Mouse (Mus musculus) intestine, embryonic 14.5 days (tissue): ENCODE data around the gene Spx. TPM values are rescaled to one million over a fixed set of nuclear protein-coding genes. Genes with fewer than 3 reads are reported as not detected.
A peak's percentile ranks its signal among the peaks of the same experiment; 100 is the strongest.

Source experiments
- ATAC-seq: fragments of 200-750 bp; cut with Nextera tagmentation; replicated peaks from 2 replicates; pipeline ENCODE4 v1.8.0; 2017; ENCODE audit warnings: low read depth, moderate number of reproducible peaks, moderate TSS enrichment, moderate library complexity; ENCODE audit not compliant: low FRiP score, low TSS enrichment
- DNase-seq: peaks from one replicate; pipeline ENCODE4 v3.0.0-alpha.2; 2018; ENCODE audit warnings: low spot score
- H3K27ac ChIP-seq: fragments of 300-500 bp; sonication (generic); 2 replicates; pipeline ENCODE4 v1.5.1; 2014; ENCODE audit warnings: low read depth, mild to moderate bottlenecking, control low read depth
- H3K27me3 ChIP-seq: fragments of 300-500 bp; sonication (generic); replicated peaks from 2 replicates; pipeline ENCODE4 v1.6.1; 2014; ENCODE audit warnings: low read length, control low read depth; ENCODE audit not compliant: control insufficient read depth, insufficient read depth
- H3K36me3 ChIP-seq: fragments of 300-500 bp; sonication (generic); 2 replicates; pipeline ENCODE4 v1.6.1; 2014; ENCODE audit warnings: low read length, control low read depth; ENCODE audit not compliant: control insufficient read depth, insufficient read depth
- H3K4me1 ChIP-seq: fragments of 300-500 bp; sonication (generic); replicated peaks from 2 replicates; pipeline ENCODE4 v1.6.1; 2014; ENCODE audit warnings: low read length, control low read depth, mixed read lengths; ENCODE audit not compliant: control insufficient read depth, insufficient read depth
- H3K4me2 ChIP-seq: fragments of 300-500 bp; sonication (generic); 2 replicates; pipeline ENCODE4 v1.6.1; 2014; ENCODE audit warnings: low read length
- H3K4me3 ChIP-seq: fragments of 300-500 bp; sonication (generic); 2 replicates; pipeline ENCODE4 v1.5.1; 2014; ENCODE audit warnings: low read depth, low read length, control low read depth, mixed read lengths
- H3K9ac ChIP-seq: fragments of 300-500 bp; sonication (generic); 2 replicates; pipeline ENCODE4 v1.6.1; 2014; ENCODE audit warnings: mild to moderate bottlenecking, low read length
- H3K9me3 ChIP-seq: fragments of 300-500 bp; sonication (generic); 2 replicates; pipeline ENCODE4 v1.6.1; 2016; ENCODE audit warnings: low read length, control low read depth; ENCODE audit not compliant: control insufficient read depth
- WGBS: fragments of 180-500 bp; shearing (Covaris S2); extraction: QIAGEN DNeasy Blood & Tissue Kit; methylation state at CpG from one replicate; pipeline ENCODE4 v1.1.7; 2014; 5-methylcytosine and 5-hydroxymethylcytosine counted together
- polyA plus RNA-seq: library from polyadenylated mRNA; unstranded; fragments of >200 nt; fragmentation: Nextera tagmentation; extraction: Ambion mirVana; gene quantifications from 2 replicates; pipeline ENCODE4 v1.2.1, GENCODE M21; 2014

Gene Spx
- polyA plus RNA-seq, 1 experiment from 2014 or later: 0.50 TPM

DNA sequence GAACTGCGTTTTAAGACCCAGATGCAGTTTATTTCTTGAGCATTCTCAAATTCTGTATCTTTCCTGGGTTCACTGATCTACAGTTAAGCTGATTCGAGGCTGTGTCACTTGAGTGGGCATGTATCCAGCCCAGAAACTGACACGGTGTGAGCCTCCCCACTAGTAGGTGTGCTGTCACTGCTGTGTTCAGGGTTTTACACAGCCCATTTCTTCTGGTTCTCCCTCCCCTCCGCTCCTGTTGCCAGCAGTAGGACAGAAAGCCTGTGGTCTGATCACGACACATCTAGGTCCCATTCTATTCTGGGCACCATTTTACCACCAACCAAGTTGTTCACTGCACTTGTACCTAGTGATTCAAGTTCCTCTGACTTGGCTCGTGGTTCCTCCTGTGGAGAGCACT is 17.5 kb upstream of the Spx start:
- peaks cover 45% of the 10 kb centered on the region for H3K36me3 ChIP-seq
- DNase-seq: no peak
- H3K27ac ChIP-seq: no peak overlapping the region
- ATAC-seq: no peak
- WGBS: 92% methylated on average over 6 of the region's 6 CpGs
- H3K4me2 ChIP-seq: no peak overlapping the region
- H3K9me3 ChIP-seq: no peaks in the 10 kb centered on the region
- H3K27me3 ChIP-seq: no peaks in the 10 kb centered on the region
- no peak overlapping the region for H3K9ac ChIP-seq
- no peaks in the 10 kb centered on the region for H3K4me1 ChIP-seq
- H3K4me3 ChIP-seq: no peak overlapping the region

DNA sequence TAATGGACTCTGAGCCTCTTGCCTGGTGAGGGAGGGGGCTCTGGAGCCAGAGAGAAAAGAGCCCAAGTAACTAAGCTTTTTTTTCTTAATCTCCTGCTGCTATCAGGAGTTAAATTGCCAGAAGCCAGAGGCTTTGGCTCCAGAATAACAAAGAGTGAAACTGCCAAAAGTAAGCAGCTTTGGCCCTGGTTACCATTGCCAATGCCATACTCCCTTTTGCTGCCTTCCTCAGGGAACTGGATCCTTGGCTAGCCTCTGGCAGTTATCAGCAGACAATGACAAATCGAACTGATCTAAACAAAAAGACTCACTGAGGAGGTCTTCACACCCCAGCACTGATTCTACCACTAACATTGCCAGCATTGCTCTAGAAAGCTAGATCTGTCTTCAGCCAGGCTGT is 2.1 kb upstream of the Spx start:
- no peaks in the 10 kb centered on the region for H3K9me3 ChIP-seq
- H3K36me3 ChIP-seq: no peaks in the 10 kb centered on the region
- DNase-seq: no peak
- peaks cover 31% of the 10 kb centered on the region for H3K27me3 ChIP-seq
- no peak overlapping the region for H3K9ac ChIP-seq
- ATAC-seq: no peak
- 33% methylated on average over 1 of the region's 1 CpGs for WGBS
- H3K4me3 ChIP-seq: no peak overlapping the region
- no peak overlapping the region for H3K27ac ChIP-seq
- H3K4me1 ChIP-seq: peaks cover 4% of the 10 kb centered on the region; the same call in 1 of the 2 replicates
- H3K4me2 ChIP-seq: no peak overlapping the region

GRCm38 (mm10) chr6:142413845-142414244 is 604 bp downstream of the Spx start:
- no peak overlapping the region for H3K9ac ChIP-seq
- WGBS: 7% methylated on average over 12 of the region's 12 CpGs
- H3K4me3 ChIP-seq: no peak overlapping the region
- no peaks in the 10 kb centered on the region for H3K9me3 ChIP-seq
- H3K36me3 ChIP-seq: no peaks in the 10 kb centered on the region
- no peak overlapping the region for H3K27ac ChIP-seq
- ATAC-seq (no peak), DNase-seq (no peak)
- H3K27me3 ChIP-seq: peaks cover 31% of the 10 kb centered on the region
- H3K4me2 ChIP-seq: no peak overlapping the region
- H3K4me1 ChIP-seq: peaks cover 4% of the 10 kb centered on the region; the same call in 1 of the 2 replicates

DNA sequence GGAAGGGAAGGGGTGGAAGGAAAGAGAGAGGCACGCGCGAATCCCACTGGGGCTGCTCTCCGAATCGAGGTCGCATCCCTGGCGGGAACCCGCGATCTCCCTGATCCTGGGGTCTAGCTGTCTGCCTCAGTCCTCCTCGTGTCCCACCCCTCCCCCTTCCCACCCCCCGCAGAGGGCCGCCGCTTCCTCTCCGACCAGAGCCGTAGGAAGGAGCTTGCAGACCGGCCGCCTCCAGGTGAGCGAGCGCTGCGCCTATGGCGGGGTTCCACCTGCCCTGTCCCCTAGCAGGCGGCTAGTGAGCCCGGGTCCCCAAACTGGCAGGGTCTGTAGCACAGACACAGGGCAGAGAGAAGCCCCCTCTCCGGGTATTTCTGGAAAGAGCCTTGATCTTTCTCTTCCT is 1.4 kb downstream of the Spx start:
- Histone ChIP-seq H3K27ac (no peak overlapping the region), H3K27me3 (peaks cover 31% of the 10 kb centered on the region), H3K4me2 (peak overlapping the region; percentile 54), H3K4me1 (peaks cover 4% of the 10 kb centered on the region; the same call in 1 of the 2 replicates), H3K36me3 (no peaks in the 10 kb centered on the region), H3K9me3 (no peaks in the 10 kb centered on the region), H3K9ac (no peak overlapping the region), H3K4me3 (peak overlapping the region; percentile 28)
- 1% methylated on average over 20 of the region's 24 CpGs for WGBS
- DNase-seq (peak; percentile 60), ATAC-seq (0 out of 2 replicates have a peak, but pooled peaks have one; percentile 36)

- H3K27me3 ChIP-seq: no peaks in the 10 kb centered on the region
- WGBS: 80% methylated on average over 7 of the region's 7 CpGs
- DNase-seq (no peak), ATAC-seq (no peak)
- no peak overlapping the region for H3K4me3 ChIP-seq
- H3K4me2 ChIP-seq: no peak overlapping the region
- no peak overlapping the region for H3K9ac ChIP-seq
- H3K9me3 ChIP-seq: no peaks in the 10 kb centered on the region
- H3K27ac ChIP-seq: no peak overlapping the region
- H3K36me3 ChIP-seq: no peaks in the 10 kb centered on the region
- H3K4me1 ChIP-seq: no peaks in the 10 kb centered on the region; the same call in 1 of the 2 replicates
Measured at GRCm38 (mm10) chr6:142424976-142425375, 11.7 kb downstream of the Spx start.

DNA sequence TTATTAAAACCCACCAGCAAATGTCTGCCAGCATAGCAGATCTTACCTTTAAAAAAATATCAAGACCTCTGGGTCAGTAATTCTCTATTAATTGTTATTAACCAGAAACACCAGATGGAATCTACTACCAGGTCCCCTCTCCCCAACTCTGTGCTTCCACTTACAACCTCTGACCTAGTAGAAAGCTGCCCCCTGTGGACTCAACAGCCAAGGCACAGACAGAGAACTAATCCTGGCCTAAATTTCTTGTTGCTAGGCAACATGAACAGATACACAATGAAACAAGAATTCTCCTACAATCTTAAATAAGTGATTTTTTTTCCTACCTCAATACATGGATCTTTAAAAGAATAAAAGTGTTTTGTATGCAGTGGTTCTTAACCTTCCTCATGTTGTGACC is 15.8 kb downstream of the Spx start:
- Histone ChIP-seq H3K27me3 (no peaks in the 10 kb centered on the region), H3K9me3 (no peaks in the 10 kb centered on the region), H3K4me2 (no peak overlapping the region), H3K9ac (no peak overlapping the region), H3K4me1 (no peaks in the 10 kb centered on the region; the same call in 1 of the 2 replicates), H3K36me3 (no peaks in the 10 kb centered on the region), H3K4me3 (no peak overlapping the region), H3K27ac (no peak overlapping the region)
- DNase-seq (no peak), ATAC-seq (no peak)

- 76% methylated on average over 12 of the region's 12 CpGs for WGBS
- Histone ChIP-seq H3K9me3 (no peaks in the 10 kb centered on the region), H3K27me3 (no peaks in the 10 kb centered on the region), H3K4me2 (no peak overlapping the region), H3K36me3 (no peaks in the 10 kb centered on the region), H3K4me3 (no peak overlapping the region), H3K4me1 (no peaks in the 10 kb centered on the region), H3K9ac (no peak overlapping the region), H3K27ac (no peak overlapping the region)
- ATAC-seq (no peak), DNase-seq (no peak)
Measured at GRCm38 (mm10) chr6:142451381-142451780, 38.1 kb downstream of the Spx start.

DNA sequence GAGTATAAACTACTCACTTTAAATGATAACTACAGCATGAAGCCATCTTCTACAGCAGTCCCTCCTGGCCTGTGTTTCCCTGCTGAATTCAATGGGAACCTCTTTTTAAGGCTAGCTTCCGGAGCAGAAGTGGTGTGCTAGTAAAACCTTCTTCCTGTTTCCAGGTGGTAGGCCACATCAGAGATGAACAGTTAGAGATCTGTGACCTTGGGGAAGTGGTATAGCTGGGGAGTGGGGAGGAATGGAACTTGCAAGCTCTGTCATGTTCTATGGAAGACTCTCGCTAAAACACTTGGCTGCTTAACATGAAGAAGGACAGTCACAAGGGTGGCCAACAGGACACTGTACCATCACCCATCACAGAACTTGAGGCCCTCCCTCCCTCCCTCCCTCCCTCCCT is 40.1 kb downstream of the Spx start:
- Histone ChIP-seq H3K27me3 (no peaks in the 10 kb centered on the region), H3K27ac (no peak overlapping the region), H3K4me3 (no peak overlapping the region), H3K4me2 (no peak overlapping the region), H3K36me3 (no peaks in the 10 kb centered on the region), H3K4me1 (0 out of 2 replicates have a peak, but pooled peaks cover 4% of the 10 kb centered on the region), H3K9me3 (no peaks in the 10 kb centered on the region), H3K9ac (no peak overlapping the region)
- DNase-seq: no peak
- ATAC-seq: no peak
- 77% methylated on average over 2 of the region's 2 CpGs for WGBS

- DNase-seq: no peak
- peak; percentile 60; the same call in 1 of the 2 replicates for ATAC-seq
Measured at GRCm38 (mm10) chr6:142455314-142455996, 42.2 kb downstream of the Spx start.

More at GRCm38 (mm10) chr6:142455314-142455996, 42.2 kb downstream of the Spx start:
- Histone ChIP-seq H3K9me3 (no peaks in the 10 kb centered on the region), H3K27ac (no peak overlapping the region), H3K4me1 (peaks cover 6% of the 10 kb centered on the region; the same call in 1 of the 2 replicates), H3K4me3 (no peak overlapping the region), H3K9ac (no peak overlapping the region), H3K36me3 (no peaks in the 10 kb centered on the region), H3K27me3 (no peaks in the 10 kb centered on the region), H3K4me2 (no peak overlapping the region)
- WGBS: 64% methylated on average over 7 of the region's 7 CpGs
